Mouse (Mus musculus) thymus, adult 2 months (tissue): Measurements from ENCODE around the gene B3gnt7.

Source experiments
- CTCF ChIP-seq: fragments of 200-500 bp; IDR thresholded peaks from 2 replicates; pipeline ENCODE4 v1.5.1; 2012; ENCODE audit warnings: mild to moderate bottlenecking, control low read depth, low read length, moderate library complexity, borderline replicate concordance; ENCODE audit not compliant: control insufficient read depth, poor library complexity, insufficient read depth; ENCODE audit errors: extremely low read depth
- POLR2A ChIP-seq: fragments of 200-500 bp; IDR thresholded peaks from 2 replicates; pipeline ENCODE4 v1.6.1; 2012; ENCODE audit warnings: mild to moderate bottlenecking, low read length, control low read depth, moderate library complexity; ENCODE audit not compliant: control insufficient read depth, poor library complexity, insufficient read depth; ENCODE audit errors: extremely low read depth

DNA sequence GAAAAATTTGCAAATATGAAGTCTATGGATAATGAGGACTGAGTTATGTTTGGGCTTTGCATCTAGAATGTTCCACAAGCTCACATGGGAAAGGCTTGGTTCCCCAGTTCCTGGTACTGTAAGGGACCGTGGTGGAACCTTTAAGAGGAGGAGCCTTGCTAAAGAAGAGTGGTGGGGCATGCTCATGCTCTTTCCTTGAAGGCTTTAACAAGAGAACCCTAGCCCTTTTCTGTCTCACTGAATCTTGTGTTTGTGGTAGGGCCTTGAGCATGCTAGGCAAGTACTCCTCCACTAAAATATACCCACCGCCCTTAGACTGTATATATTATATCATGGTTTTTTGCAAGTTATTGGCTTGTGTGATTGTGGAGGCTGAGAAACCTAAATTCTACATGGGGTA lies 39.7 kb downstream of the B3gnt7 start:
- TF ChIP-seq CTCF: no peak
- TF ChIP-seq POLR2A: no peak
